Mouse (Mus musculus): ENCODE measurements around the gene Chd6.

The Chd6 gene

DNA sequence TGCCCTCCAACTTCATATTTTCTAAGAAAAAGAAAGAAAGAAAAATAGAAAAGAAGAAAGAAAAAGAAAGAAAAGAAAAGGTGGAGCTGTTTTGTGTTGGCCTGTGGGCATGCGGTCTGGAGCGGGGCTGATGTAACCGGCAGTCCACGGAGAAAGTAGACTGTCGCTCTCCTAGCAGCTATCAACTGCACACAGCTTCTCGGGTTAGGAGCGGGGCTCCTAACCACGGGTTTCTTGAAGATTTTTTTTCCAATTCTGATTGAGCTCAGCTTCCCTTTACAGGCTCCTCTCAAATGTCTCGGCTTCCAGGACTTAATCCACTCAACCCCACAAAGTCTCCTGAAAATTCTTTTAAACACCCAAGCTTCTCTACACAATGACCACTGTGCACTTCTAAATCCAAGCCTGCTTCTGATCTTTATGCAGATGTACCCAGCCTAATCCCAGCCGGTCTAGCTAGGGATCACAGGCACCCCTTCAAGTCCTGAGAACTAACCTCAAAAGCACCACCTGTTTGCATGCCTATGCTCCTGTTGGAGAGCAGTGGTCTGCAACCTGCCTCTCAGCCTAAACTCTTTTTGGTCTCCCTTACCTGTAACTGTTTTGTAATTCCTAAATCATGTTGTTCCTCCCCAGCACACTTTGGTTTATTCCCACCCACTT, 42.6 kb downstream of the Chd6 start:
- DNase-seq (ENCODE audit: low read depth), result no peak

DNA sequence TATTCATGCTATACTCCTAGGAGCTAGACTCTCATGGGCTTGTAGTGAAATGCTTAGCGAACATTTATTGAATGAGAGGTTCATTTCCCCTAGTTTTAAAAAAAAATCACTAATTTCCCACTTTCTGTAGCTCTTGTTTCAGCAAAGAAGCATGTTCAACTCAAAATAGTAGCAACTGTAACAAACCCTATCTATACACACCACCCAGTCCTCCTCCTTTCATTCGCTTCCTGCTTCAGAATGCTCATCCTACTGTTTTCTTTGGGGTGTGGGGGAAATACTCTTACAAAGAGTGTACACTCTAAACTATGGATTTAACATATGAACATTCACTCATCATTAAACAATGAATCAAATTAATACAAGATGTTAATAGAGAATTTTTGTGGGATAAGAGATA, 43.3 kb downstream of the Chd6 start:
- no peak for DNase-seq (ENCODE audit: low read depth)

DNA sequence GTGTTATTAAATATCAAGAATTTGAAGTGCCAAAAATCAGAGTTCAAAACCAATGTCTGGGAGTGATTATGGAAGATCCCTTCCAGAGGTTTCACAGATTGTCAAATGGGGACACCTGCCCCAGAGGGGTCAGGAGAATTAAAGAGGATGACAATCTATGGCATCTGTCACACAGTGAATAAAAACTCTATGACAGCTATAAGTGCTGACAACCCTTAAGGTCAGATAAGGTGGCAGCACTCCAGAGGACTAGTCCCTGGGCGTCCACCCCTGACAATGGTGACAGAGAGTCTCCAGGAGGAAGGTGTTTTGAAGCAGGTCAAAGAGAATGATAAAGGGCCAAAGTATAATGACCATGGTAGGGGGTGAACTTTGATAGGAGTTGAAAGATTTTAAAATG, 44.0 kb downstream of the Chd6 start:
- DNase-seq (ENCODE audit: low read depth), result no peak

DNA sequence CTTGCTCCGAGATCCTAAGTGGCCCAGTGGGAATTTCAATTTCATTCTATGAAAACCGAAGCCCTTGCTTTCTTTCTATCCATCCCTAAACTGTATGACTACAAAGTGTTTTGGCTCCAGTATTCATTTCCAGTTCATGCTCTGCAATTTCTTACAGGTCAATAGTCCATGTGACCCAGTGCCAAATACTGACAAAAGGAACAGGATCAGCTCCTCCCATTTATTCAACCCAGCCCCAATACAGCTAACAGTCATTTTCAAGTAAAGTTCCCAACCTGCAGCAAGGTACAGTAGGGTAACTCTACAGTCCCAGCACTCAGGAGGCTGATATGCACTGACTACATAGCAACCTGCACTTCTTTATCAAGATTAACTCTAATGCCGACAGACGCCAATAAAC, 50.0 kb downstream of the Chd6 start:
- DNase-seq (ENCODE audit: low read depth), result no peak

DNA sequence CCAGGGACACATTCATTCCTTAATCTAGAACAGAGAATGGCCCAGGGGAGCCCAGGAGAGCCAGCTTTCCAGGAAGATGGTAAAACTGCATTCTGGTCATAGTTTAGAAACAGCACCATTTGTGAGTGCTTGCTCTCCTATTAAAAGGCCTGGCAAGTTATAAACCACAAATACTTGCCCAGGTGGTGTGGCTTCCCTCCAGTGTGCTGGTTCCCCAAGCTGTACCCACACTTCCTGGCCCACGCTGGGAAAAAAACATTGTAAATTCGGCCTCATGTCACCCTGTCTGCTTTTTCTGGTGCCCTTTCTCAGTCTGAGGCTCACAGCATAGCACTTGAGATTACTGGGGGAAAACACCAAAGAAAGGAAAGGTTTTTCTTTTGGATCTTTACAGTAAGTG, 55.1 kb downstream of the Chd6 start:
- DNase-seq (ENCODE audit: low read depth), result peak; percentile 22

DNA sequence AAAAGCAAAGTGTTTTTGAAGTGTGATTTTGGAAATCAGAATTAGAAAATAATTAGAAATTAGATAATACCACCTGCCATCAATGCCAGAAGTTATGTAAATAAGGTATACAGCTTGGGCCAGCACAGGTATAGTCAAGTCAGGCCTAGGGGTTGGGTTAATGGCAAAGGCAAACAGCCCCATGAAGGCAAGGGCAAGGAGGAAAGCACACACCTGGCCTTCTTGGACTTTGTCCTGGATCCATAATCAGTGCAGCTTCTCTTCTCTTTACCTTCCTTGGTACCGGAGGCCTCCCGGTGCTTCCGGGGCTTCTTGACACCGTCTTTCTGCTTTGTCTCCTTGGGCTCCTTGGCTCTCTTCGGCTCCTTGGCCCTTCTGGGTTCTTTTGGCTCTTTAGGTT, 56.7 kb downstream of the Chd6 start:
- no peak for DNase-seq (ENCODE audit: low read depth)

DNA sequence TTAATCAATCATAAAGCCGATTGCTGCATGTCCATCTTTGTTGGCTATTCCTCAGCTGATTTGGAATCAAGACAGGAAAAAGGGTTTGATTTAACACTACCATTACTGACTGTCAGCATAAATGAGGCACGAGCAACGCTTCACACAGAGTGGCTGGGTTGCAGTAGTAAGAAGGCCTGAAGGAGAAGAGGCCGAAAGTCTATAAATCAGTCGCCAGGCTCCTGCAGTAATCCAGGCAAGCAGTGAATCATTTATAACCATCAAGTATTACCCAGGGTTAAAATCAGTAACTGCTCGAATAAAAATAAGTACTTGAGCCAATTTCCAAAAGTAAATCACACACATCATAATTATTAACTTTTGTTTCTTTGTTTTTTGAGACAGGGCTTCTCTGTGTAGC, 59.4 kb downstream of the Chd6 start:
- DNase-seq (ENCODE audit: low read depth), result no peak

DNA sequence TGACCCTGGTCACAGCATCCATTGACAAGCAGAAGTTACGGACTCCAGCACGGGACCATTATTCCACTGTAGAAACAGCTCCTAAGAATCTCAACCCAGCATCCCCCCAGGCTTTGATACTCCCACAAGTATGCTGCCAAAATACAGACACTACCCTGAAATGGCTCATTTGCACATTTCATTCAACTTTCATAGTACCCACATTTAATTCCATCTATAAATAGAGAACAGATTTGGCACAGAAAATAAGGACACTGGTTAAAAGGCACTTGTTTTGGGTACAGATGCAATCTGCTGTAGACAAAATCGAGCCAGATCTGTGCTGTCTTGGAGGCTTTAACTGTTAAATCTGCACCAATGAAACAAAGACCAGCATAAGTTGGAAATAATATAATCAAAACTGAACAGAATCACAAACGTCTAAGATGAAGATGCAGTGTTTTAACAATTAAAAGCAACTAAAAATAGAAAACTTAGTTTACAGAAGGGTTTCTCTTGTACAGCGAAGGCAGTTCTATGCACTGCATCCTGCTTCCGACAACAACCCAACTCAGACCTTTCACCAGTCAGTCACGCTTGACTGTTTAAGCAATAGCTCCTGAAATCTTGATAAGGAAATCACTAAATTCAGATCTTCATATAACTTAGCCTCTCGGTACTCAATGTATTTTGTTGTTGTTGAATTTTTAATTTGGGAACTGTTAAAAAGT, 64.2 kb downstream of the Chd6 start:
- DNase-seq (ENCODE audit: low read depth), result no peak

DNA sequence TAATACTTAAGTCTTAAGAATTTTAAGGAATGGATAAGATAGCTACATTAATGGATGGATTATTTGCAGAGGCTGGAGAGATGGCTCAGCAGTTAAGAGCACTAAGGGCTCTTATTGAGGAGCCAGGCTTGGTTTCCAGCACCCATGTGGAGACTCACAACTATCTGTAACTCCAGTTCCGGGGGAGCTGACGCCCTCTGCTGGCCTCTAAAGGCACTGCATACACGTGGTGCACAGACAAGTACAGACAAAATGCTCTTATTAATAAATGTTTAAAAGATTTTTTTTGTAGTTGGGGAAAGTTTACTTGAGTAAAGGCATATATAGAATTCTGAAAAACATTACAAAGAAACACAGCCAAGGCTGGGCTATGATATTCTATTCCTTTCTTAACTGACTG, 66.0 kb downstream of the Chd6 start:
- no peak for DNase-seq (ENCODE audit: low read depth)

DNA sequence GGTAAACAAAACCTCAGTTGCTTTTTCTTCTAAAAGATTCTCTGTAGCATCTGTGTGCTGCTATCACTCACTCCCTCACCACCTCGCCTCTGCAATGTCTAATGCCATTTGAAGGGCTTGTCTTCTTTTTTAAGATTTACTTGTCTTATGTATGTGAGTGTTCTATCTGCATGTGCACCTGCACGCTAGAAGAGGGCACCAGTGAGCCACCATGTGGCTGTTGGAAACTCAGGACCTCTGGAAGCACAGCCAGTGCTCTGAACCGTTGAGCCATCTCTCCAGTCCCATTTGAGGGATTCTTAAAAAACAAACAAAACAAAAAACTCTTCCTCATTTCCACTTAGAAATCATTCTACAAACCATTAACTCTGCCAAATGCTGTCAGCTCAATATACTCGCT, 68.1 kb downstream of the Chd6 start:
- DNase-seq (ENCODE audit: low read depth), result no peak

DNA sequence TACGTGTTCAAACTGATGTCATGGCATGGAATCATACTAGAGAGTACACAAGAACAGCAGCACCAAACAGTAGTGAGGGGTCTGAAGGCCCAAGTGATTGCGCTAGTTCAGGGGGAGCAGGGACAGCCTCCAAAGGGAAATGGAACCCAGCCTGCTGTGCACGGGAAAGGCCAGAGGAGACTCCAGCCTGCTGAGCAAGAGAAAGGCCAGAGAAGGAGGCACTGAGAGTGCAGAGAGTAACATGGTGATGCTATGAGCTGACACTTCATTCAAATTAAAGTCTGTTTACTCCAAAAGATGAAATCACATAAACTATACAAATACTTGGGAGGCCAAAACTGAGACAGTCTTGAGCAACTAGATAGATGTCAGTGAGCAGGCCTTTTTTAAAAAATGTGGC, 71.1 kb downstream of the Chd6 start:
- DNase-seq (ENCODE audit: low read depth), result no peak

DNA sequence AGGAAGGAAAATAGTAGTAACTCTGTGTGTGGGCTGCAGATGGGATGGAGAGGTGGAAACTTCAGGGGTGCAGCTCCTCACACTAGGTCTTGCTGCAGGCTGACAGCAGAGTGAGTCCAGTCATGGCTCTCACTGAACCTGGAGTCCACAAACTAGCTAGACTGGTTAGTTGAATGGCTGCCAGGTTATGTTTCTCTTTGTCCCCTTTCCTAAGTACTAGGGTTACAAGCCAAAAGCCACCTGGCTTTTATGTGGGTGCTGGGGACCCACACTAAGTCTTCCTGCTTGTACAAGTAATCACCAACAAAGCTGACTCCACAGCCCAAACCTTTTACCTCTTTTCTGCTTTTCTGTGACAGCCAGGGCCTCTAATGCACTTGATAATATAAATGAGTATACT, 75.7 kb downstream of the Chd6 start:
- DNase-seq (ENCODE audit: low read depth), result no peak

DNA sequence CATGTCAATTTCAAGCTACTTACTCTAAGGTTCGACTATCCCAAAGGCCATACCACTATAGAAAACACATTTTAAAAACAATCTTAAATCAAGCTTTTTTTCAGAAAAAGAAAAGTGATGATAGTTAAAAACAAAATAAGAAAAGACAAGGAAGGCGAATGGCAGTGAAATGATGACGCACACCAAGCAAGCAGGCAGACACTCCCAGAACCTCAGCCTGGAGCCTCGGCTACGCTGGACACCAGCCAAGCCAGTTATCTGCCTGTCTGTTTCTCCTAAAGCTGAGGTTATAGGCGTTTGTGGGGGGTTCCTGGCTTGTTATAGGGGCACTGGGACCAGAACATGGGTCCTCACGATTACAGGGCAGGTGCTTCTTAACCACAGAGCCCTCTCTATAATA, 76.5 kb downstream of the Chd6 start:
- DNase-seq (ENCODE audit: low read depth), result no peak

DNA sequence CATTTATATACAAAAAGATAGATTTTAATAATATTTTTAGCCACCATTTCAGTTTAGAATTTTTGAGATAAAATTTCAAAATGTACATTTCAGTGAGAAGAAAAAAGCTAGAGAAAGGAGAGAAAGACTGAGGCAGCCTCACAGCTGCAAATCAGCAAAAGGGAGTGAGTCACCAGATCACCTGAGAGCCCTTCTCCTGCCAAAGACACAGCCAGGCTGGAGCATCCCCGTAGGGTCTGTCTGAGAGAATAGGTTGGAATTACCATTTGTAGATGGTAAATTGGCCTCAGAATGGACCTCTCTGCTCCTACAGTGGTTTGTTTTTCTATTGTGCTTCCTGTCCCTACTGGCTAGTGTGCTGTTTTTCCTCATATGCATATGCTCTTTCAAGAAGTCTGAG, 84.3 kb downstream of the Chd6 start:
- no peak for DNase-seq (ENCODE audit: low read depth)

DNA sequence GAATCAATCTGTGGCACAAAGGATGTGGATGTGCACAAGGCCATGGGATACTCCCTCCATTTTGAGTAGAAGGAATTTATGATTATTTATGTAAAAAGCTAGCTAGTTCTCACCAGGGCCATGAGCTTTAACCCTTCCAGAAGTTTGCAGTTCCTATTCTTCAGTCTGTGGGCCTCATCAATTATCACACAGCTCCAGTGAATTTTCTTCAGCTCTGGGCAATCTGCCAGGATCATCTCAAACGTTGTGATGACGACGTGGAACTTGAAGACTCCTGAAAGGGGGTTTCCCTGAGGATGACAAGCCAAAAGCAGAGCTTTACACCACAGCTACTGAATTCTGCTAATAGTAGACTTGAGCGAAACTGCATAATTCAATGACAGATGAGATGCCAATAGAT, 91.0 kb downstream of the Chd6 start:
- DNase-seq (ENCODE audit: low read depth), result no peak

DNA sequence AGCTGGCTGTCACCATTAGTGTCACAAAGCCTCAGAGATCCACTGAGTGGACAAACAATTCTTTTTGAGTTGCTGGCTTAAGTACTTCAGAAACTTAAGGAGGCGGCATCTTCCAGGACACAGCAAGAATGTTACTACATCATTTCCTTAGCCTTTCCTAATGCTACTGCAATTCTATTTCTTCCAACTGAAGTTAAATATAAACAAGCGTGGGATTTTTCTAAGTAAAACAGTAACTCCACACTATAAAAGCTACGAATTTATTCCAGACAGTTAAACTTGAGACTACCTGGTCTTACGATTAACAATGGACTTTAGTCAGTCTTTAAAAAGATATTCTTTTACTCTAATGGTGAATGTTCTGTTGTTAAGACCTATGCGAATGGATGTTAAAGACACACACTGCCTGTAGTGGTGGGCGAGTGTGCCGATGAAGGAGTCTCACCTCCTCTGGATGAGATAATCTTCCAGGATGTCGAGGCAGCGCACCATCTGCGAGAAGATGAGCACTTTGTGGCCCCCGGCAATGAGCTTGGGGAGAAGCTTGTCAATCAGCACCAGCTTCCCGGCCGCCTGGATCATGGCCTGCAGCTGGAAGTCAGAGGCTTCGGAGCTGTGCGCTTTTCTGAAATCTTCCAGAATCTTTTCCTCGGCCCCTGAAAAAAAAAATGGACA, 96.2 kb downstream of the Chd6 start:
- DNase-seq (ENCODE audit: low read depth), result no peak

DNA sequence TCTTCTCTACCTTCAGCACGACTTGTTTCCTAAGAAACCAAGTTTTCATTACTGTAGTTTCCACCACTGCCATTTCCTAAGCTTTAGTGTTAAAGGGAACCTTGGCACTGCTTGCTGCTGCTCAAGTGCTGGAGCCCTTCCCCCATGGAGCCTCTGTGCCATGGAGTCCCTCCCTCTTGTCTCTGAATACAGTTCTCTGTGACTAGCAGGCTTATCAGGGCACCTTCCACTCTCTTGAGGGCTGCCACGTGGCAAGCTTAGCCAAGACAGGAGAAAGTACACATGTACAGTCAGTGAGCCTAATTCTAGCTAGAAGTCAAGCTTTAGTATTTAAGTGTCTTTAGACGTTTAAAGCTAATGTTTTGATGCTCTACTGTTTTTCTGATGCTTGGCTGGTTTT, 104.5 kb downstream of the Chd6 start:
- DNase-seq (ENCODE audit: low read depth), result no peak

DNA sequence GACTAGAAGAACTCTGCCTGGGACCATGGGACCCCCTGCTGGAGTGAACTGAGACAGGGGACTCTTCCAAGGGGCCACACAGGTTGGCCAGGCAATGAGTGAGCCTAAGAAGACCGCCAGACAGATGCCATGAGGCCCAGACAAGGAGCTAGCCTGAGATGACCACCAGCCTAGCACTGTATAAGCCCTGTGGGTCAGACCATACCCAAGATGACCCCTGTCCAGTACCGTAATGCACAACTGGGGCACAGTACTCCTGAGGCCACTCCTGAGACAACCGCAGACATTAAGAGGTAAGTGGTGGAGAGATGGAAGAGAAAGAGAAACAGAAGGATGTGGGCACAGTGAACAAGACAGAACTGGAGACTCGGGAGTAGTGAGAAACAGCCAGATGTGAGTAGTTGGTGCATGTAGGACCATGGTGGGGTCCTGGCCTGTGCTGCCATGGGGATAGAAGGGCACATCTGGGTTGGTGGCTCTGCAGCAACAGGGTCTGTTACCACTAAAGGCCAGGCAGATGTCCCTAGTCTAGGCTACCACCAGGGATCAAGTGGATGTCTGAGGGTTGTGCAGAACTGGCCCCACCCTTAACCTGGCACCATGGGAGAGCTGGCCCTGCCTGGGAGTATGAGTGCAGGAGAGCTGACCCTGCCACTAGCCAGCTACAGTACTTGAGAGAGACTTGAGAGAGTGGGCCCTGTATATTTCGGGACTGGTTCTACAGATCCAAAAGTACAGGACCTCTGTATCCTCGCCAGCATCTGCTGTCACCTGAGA, 111.7 kb downstream of the Chd6 start:
- DNase-seq (ENCODE audit: low read depth), result no peak

DNA sequence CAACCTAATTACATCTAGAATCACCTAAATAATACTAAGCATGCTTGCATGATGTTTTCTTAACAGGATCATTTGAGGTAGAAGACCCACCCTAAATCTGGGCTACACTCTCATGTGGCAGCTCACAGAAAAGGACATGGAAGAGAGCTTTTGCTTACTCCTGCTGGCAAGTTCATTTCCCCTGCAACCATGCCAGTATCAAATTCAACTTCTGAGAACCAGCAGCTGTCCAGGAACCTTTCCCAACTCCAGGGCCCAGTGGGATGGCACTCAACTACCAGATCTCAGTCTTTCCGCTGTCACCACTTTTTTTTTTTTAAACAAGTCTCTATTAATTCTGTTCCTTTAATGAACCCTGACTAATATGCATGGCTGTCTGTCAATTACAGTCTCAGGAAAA, 114.7 kb downstream of the Chd6 start:
- DNase-seq (ENCODE audit: low read depth), result no peak

DNA sequence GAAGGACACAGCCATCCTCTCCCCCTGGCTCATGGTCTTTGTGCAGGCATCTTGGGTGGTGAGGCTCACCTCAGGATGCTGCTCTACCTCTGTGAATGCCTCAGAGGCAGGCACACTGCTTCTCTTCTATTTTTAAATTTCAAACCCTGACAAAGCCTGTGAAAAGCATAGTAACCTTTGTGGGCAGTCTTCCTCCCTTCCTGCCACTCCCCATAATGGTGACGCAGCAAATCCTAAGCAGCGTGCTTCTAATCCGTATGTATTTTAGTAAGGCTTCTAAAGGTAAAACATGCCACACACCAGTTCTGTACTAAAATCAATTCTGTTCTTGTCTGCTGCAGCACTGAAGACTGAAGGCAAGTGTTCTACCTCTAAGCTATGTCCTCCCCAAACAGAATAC, 116.4 kb downstream of the Chd6 start:
- DNase-seq (ENCODE audit: low read depth), result no peak

DNA sequence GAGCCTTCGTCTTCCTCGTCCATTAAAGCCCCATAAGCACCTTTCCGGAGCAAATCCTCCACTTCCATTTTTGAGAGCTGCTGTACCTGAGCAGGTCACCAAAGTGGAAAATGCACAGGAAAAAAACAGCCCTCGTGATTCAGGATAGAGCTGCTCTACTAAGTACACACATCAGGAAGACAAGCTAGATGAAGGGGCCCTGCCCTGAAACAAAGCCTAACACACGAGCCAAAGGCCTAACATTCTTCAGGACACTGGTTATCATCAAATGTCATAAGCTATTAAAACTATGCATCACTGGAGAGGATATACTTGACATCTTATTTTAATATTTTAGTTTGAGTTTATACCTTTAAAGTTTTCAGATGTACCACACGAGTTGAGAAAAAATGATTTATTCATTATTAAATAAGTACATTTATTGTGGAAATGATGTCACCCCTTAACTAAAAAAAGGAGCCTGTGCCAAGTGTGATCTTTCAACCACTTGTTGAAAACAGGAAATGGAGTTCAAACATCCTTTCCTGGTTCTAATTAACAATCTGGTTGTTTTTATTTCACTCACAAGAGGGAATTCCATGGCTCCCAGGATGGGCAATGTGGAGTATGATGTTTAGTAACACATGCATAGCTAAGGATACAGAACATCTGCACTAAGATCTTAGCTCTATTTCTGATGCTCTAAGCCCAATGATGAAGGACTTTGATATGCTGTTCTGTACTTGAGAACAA, 118.4 kb downstream of the Chd6 start:
- no peak for DNase-seq (ENCODE audit: low read depth)

DNA sequence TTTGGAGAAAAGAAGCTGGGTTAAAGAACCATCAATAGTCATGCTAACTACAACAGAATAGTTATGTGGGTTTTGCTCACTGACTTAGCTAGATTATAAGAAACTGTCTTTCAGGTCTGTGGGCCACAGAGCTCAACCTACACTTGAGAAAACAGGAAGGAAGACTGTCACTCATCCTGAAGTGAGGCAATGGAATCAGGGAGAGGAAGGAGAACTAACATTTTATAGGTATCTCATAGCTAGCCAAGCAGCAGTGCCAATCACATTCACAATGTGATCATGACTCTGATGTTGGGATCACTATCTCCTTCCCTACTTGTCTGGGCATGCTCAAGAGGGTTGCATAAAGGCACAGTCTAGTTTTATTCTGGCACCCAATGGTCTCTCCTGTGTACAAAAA, 121.4 kb downstream of the Chd6 start:
- no peak for DNase-seq (ENCODE audit: low read depth)
